Mouse (Mus musculus) stomach, embryonic 16.5 days (tissue): ENCODE data around the gene Pold2. TPM values are rescaled to one million over a fixed set of nuclear protein-coding genes. Genes with fewer than 3 reads are reported as not detected.

Experiments
- ATAC-seq: fragments of 200-750 bp; cut with Nextera tagmentation; 2 replicates; pipeline ENCODE4 v1.8.0; 2017; ENCODE audit warnings: moderate number of reproducible peaks, moderate TSS enrichment; ENCODE audit not compliant: insufficient read depth, low FRiP score
- H3K27ac ChIP-seq: fragments of 300-500 bp; sonication (generic); 2 replicates; pipeline ENCODE4 v1.5.1; 2014; ENCODE audit warnings: low read length
- H3K27me3 ChIP-seq: fragments of 300-500 bp; sonication (generic); 2 replicates; pipeline ENCODE4 v1.6.1; 2014; ENCODE audit warnings: low read length, control low read depth, mixed read lengths; ENCODE audit not compliant: control insufficient read depth, insufficient read depth
- H3K36me3 ChIP-seq: fragments of 300-500 bp; sonication (generic); 2 replicates; pipeline ENCODE4 v1.6.1; 2014; ENCODE audit warnings: low read length; ENCODE audit not compliant: control insufficient read depth, insufficient read depth
- H3K4me1 ChIP-seq: fragments of 300-500 bp; sonication (generic); 2 replicates; pipeline ENCODE4 v1.6.1; 2014; ENCODE audit warnings: low read length, control low read depth, mixed read lengths; ENCODE audit not compliant: control insufficient read depth, insufficient read depth
- H3K4me2 ChIP-seq: fragments of 300-500 bp; sonication (generic); 2 replicates; pipeline ENCODE4 v1.6.1; 2014; ENCODE audit warnings: low read depth, low read length, mixed read lengths
- H3K4me3 ChIP-seq: fragments of 300-500 bp; sonication (generic); replicated peaks from 2 replicates; pipeline ENCODE4 v1.5.1; 2014; ENCODE audit warnings: mild to moderate bottlenecking, low read length
- H3K9ac ChIP-seq: fragments of 300-500 bp; sonication (generic); 2 replicates; pipeline ENCODE4 v1.6.1; 2014; ENCODE audit warnings: low read length
- H3K9me3 ChIP-seq: fragments of 300-500 bp; sonication (generic); replicated peaks from 2 replicates; pipeline ENCODE4 v1.6.1; 2016; ENCODE audit warnings: low read length, control low read depth; ENCODE audit not compliant: control insufficient read depth
- WGBS: fragments of 180-500 bp; shearing (Covaris S2); extraction: QIAGEN DNeasy Blood & Tissue Kit; methylation state at CpG from one replicate; pipeline ENCODE4 v1.1.7; 2014; 5-methylcytosine and 5-hydroxymethylcytosine counted together
- polyA plus RNA-seq: library from polyadenylated mRNA; unstranded; fragments of >200 nt; fragmentation: Nextera tagmentation; extraction: Ambion mirVana; gene quantifications from 2 replicates; pipeline ENCODE4 v1.2.1, GENCODE M21; 2015

Gene Pold2
- polyA plus RNA-seq, 1 experiment from 2014 or later = 116 TPM

DNA sequence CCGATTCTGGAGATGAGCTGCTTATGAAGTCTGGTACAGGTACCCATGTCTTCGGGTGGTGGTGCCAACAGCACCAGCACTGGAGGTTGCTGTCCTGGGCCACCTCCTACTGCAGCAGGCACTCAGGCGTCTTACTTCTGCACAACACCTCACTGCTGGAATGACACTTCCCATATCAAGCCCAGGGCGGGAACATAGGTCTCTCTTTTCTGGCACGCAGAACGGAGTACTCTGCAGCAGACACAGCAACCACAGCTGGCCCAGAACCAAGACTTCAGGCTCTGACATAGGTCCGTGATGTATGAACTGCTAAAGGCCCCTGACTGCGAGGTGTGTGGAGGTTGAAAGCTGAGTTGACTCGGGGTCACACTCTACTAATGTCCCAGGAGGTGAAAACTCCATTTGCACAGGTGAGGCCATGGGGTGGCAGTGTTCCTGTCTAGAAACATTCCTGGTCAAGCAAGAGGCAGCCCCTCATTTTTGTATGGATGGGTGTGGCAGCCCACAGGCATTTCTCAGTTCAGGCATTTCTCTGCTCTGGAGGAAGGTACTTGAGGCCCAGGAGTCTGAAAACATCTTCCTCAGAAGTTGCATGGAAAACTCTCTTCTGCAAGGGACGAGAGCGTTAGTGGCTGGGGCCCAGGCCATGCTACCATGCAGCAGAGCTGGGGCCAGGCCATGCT is 49.4 kb downstream of the Pold2 start:
- WGBS = 80% methylated on average over 11 of the region's 11 CpGs
- no peaks in the 10 kb centered on the region for H3K27me3 ChIP-seq
- ATAC-seq = no peak
- H3K4me1 ChIP-seq = no peaks in the 10 kb centered on the region
- no peak overlapping the region for H3K4me2 ChIP-seq
- no peak overlapping the region for H3K27ac ChIP-seq
- no peak overlapping the region for H3K9ac ChIP-seq
- no peak overlapping the region for H3K4me3 ChIP-seq
- no peaks in the 10 kb centered on the region for H3K9me3 ChIP-seq
- 0 out of 2 replicates have a peak, but pooled peaks cover 7% of the 10 kb centered on the region for H3K36me3 ChIP-seq

DNA sequence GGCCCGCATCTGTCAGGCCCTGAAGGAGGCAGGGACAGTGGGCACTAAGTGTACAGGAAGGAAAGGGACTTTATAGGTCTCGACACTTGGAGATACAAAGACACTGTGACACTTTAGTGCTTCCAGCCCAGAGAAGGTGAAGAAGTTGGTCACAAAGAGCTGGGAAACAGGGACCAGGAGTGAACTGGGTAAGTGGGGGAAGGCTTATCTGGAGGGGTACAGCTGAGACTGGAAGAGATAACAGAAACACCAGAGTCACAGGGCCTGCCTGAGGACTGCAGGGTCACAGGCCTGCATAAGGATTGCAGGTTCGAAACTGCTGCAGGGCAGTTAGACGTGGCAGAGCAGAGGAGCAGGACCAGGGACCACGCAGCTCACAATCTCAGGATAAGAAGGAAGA is 50.2 kb downstream of the Pold2 start:
- Histone ChIP-seq H3K36me3 (0 out of 2 replicates have a peak, but pooled peaks cover 7% of the 10 kb centered on the region), H3K9ac (no peak overlapping the region), H3K27me3 (no peaks in the 10 kb centered on the region), H3K4me1 (no peaks in the 10 kb centered on the region), H3K9me3 (no peaks in the 10 kb centered on the region), H3K4me3 (no peak overlapping the region), H3K27ac (no peak overlapping the region), H3K4me2 (no peak overlapping the region)
- WGBS = 90% methylated on average over 5 of the region's 5 CpGs
- ATAC-seq = no peak

DNA sequence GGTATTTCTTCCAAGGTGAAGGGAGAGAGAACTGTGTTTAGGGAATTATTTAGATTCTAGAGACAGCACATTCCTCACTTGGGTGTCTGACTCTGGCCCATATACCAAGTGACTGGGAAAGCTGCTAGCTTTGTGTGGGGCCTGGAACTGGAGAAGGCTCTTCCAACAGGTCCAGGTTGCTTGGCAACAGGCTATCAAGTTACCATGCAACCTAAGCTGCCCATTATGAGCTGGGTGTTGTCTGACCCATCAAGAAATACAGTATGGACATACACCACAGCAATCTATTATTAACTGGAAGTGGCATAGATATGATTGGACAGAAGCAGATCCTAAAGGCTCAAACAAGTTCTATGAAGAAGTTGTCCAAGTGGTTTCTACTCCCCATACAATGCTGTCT is 52.7 kb downstream of the Pold2 start:
- Histone ChIP-seq H3K9ac (no peak overlapping the region), H3K36me3 (0 out of 2 replicates have a peak, but pooled peaks cover 7% of the 10 kb centered on the region), H3K9me3 (no peaks in the 10 kb centered on the region), H3K4me1 (no peaks in the 10 kb centered on the region), H3K4me3 (no peak overlapping the region), H3K4me2 (no peak overlapping the region), H3K27ac (no peak overlapping the region), H3K27me3 (no peaks in the 10 kb centered on the region)
- ATAC-seq = no peak

Other genes with a start within 250 kb of the Pold2 start
- 191 and 192 TPM in 2 replicates for gene Mrps24, start 162.6 kb downstream of the Pold2 start, polyA plus RNA-seq
- gene Urgcp, start 115.9 kb downstream of the Pold2 start, polyA plus RNA-seq = 24.9 and 25.3 TPM in 2 replicates
- 113 and 124 TPM in 2 replicates for gene Dbnl, start 89.8 kb downstream of the Pold2 start, polyA plus RNA-seq
- 5.4 and 78.0 TPM in 2 replicates for gene Pgam2, start 74.6 kb downstream of the Pold2 start, polyA plus RNA-seq
- gene Polm, start 40.3 kb downstream of the Pold2 start, polyA plus RNA-seq = 9.6 and 10.1 TPM in 2 replicates
- 50.6 and 56.1 TPM in 2 replicates for gene Aebp1, start 16.3 kb downstream of the Pold2 start, polyA plus RNA-seq
- gene Myl7, start 20.5 kb upstream of the Pold2 start, polyA plus RNA-seq = 32.4 and 43.0 TPM in 2 replicates
- gene Gck, start 71.8 kb upstream of the Pold2 start, polyA plus RNA-seq = 3.5 and 3.6 TPM in 2 replicates
- 56.2 and 58.1 TPM in 2 replicates for gene Ykt6, start 77.4 kb upstream of the Pold2 start, polyA plus RNA-seq
- 4.5 and 6.0 TPM in 2 replicates for gene Camk2b, start 188.1 kb upstream of the Pold2 start, polyA plus RNA-seq